Mouse (Mus musculus): ENCODE measurements around the gene Cckbr.

Gene Cckbr

GRCm38 (mm10) chr7:105497881-105498280 lies 72.3 kb downstream of the Cckbr start:
- no peak for DNase-seq (ENCODE audit: low spot score in 2 of 2)

GRCm38 (mm10) chr7:105498854-105499492 lies 73.4 kb downstream of the Cckbr start:
- DNase-seq (ENCODE audit: low spot score in 2 of 2) = no peak

GRCm38 (mm10) chr7:105499676-105500075 lies 74.1 kb downstream of the Cckbr start:
- DNase-seq (ENCODE audit: low spot score in 2 of 2) = no peak

- DNase-seq (ENCODE audit: low spot score in 2 of 2) = no peak
Observed at GRCm38 (mm10) chr7:105501984-105502383, 76.5 kb downstream of the Cckbr start.

GRCm38 (mm10) chr7:105507257-105507656 lies 81.7 kb downstream of the Cckbr start:
- no peak for DNase-seq (ENCODE audit: low spot score in 2 of 2)

- peak; percentile 24 to 53 for DNase-seq (ENCODE audit: low spot score in 2 of 2)
Observed at GRCm38 (mm10) chr7:105510143-105510542, 84.6 kb downstream of the Cckbr start.

GRCm38 (mm10) chr7:105513845-105514291 lies 88.3 kb downstream of the Cckbr start:
- DNase-seq (ENCODE audit: low spot score in 2 of 2) = no peak

- no peak for DNase-seq (ENCODE audit: low spot score in 2 of 2)
Observed at GRCm38 (mm10) chr7:105514561-105514960, 89.0 kb downstream of the Cckbr start.

GRCm38 (mm10) chr7:105515178-105515577 lies 89.6 kb downstream of the Cckbr start:
- peak; percentile 62 to 69 for DNase-seq (ENCODE audit: low spot score in 2 of 2)

GRCm38 (mm10) chr7:105516669-105517360 lies 91.3 kb downstream of the Cckbr start:
- no peak for DNase-seq (ENCODE audit: low spot score in 2 of 2)

- DNase-seq (ENCODE audit: low spot score in 2 of 2) = peak; percentile 89 to 92
Observed at GRCm38 (mm10) chr7:105519336-105519735, 93.8 kb downstream of the Cckbr start.

- peak; percentile 50 to 59 for DNase-seq (ENCODE audit: low spot score in 2 of 2)
Observed at GRCm38 (mm10) chr7:105519771-105520170, 94.2 kb downstream of the Cckbr start.

- no peak for DNase-seq (ENCODE audit: low spot score in 2 of 2)
Observed at GRCm38 (mm10) chr7:105520201-105520600, 94.7 kb downstream of the Cckbr start.

Data from right cerebral cortex, adult 2 months (tissue).